Mouse (Mus musculus): ENCODE data around the gene Hist2h2aa1. TPM values are rescaled to one million over a fixed set of nuclear protein-coding genes. Genes with fewer than 3 reads are reported as not detected.
A peak's percentile ranks its signal among the peaks of the same experiment; 100 is the strongest.
"Not testable (repeated sequence)": the region's sequence is repeated elsewhere in the genome, so short reads cannot be mapped to it uniquely, and the experiment has no call there.

Gene Hist2h2aa1
- polyA plus RNA-seq, 1 experiment from 2014 or later, result 22.0 TPM

GRCm38 (mm10) chr3:96277800-96278624 lies 32.7 kb downstream of the Hist2h2aa1 start:
- DNase-seq (ENCODE audit: low spot score) (peak; percentile 97), ATAC-seq (ENCODE audit: low read depth) (peak; percentile 98)
- under 1% methylated on average over 49 of the region's 49 CpGs for WGBS
- Histone ChIP-seq H3K27me3 (replicated peaks; ENCODE audit: control insufficient read depth, insufficient read depth, low read length) (no peaks in the 10 kb centered on the region), H3K9me3 (ENCODE audit: control insufficient read depth, low read length) (no peaks in the 10 kb centered on the region), H3K36me3 (ENCODE audit: control insufficient read depth, insufficient read depth, low read length) (no peaks in the 10 kb centered on the region), H3K4me1 (ENCODE audit: control insufficient read depth, insufficient read depth, low read length) (0 out of 2 replicates have a peak, but pooled peaks cover 2% of the 10 kb centered on the region), H3K4me3 (ENCODE audit: low read depth, low read length) (peak overlapping the region; percentile 49), H3K9ac (ENCODE audit: low read depth, low read length) (peak overlapping the region; percentile 66), H3K27ac (replicated peaks; ENCODE audit: low read depth, low read length) (peak overlapping the region; percentile 83), H3K4me2 (ENCODE audit: low read depth, low read length) (peak overlapping the region; percentile 76)

GRCm38 (mm10) chr3:96280660-96281059 lies 35.4 kb downstream of the Hist2h2aa1 start:
- H3K27me3 ChIP-seq (replicated peaks; ENCODE audit: control insufficient read depth, insufficient read depth, low read length), result no peaks in the 10 kb centered on the region; the same call in none of the 2 replicates
- no peak overlapping the region for H3K4me2 ChIP-seq (ENCODE audit: low read depth, low read length)
- ATAC-seq (ENCODE audit: low read depth) (no peak), DNase-seq (ENCODE audit: low spot score) (no peak)
- WGBS, result 50% methylated on average over 6 of the region's 6 CpGs
- 0 out of 2 replicates have a peak, but pooled peaks cover 2% of the 10 kb centered on the region for H3K4me1 ChIP-seq (ENCODE audit: control insufficient read depth, insufficient read depth, low read length)
- H3K4me3 ChIP-seq (ENCODE audit: low read depth, low read length), result no peak overlapping the region
- no peaks in the 10 kb centered on the region for H3K36me3 ChIP-seq (ENCODE audit: control insufficient read depth, insufficient read depth, low read length)
- H3K27ac ChIP-seq (replicated peaks; ENCODE audit: low read depth, low read length), result no peak overlapping the region
- no peak overlapping the region for H3K9ac ChIP-seq (ENCODE audit: low read depth, low read length)
- H3K9me3 ChIP-seq (ENCODE audit: control insufficient read depth, low read length), result no peaks in the 10 kb centered on the region

- Histone ChIP-seq H3K27ac (replicated peaks; ENCODE audit: low read depth, low read length) (no peak overlapping the region), H3K4me2 (ENCODE audit: low read depth, low read length) (peak overlapping the region; percentile 2), H3K9ac (ENCODE audit: low read depth, low read length) (0 out of 2 replicates have a peak overlapping the region, but pooled peaks have one; percentile 5), H3K4me1 (ENCODE audit: control insufficient read depth, insufficient read depth, low read length) (no peaks in the 10 kb centered on the region), H3K27me3 (replicated peaks; ENCODE audit: control insufficient read depth, insufficient read depth, low read length) (no peaks in the 10 kb centered on the region; the same call in none of the 2 replicates), H3K9me3 (ENCODE audit: control insufficient read depth, low read length) (no peaks in the 10 kb centered on the region), H3K36me3 (ENCODE audit: control insufficient read depth, insufficient read depth, low read length) (no peaks in the 10 kb centered on the region), H3K4me3 (ENCODE audit: low read depth, low read length) (no peak overlapping the region)
- peak; percentile 77 for DNase-seq (ENCODE audit: low spot score)
- 12% methylated on average over 4 of the region's 4 CpGs for WGBS
- no peak for ATAC-seq (ENCODE audit: low read depth)
These were observed 39.2 kb downstream of the Hist2h2aa1 start for GRCm38 (mm10) chr3:96284457-96284856.

- not testable (repeated sequence) for H3K9ac ChIP-seq (ENCODE audit: low read depth, low read length); H3K27me3 ChIP-seq (replicated peaks; ENCODE audit: control insufficient read depth, insufficient read depth, low read length)
These were observed 42.0 kb downstream of the Hist2h2aa1 start for GRCm38 (mm10) chr3:96287334-96287733.

GRCm38 (mm10) chr3:96289201-96289600 lies 43.9 kb downstream of the Hist2h2aa1 start:
- no peak for DNase-seq (ENCODE audit: low spot score)
- WGBS, result 73% methylated on average over 3 of the region's 3 CpGs

More at GRCm38 (mm10) chr3:96287334-96287733, 42.0 kb downstream of the Hist2h2aa1 start:
- H3K27ac ChIP-seq (replicated peaks; ENCODE audit: low read depth, low read length); H3K4me3 ChIP-seq (ENCODE audit: low read depth, low read length); H3K9me3 ChIP-seq (ENCODE audit: control insufficient read depth, low read length); ATAC-seq (ENCODE audit: low read depth); H3K36me3 ChIP-seq (ENCODE audit: control insufficient read depth, insufficient read depth, low read length); H3K4me2 ChIP-seq (ENCODE audit: low read depth, low read length); H3K4me1 ChIP-seq (ENCODE audit: control insufficient read depth, insufficient read depth, low read length); DNase-seq (ENCODE audit: low spot score): not testable (repeated sequence)
- 86% methylated on average over 11 of the region's 11 CpGs for WGBS

GRCm38 (mm10) chr3:96290727-96291126 lies 45.4 kb downstream of the Hist2h2aa1 start:
- H3K4me2 ChIP-seq (ENCODE audit: low read depth, low read length); H3K36me3 ChIP-seq (ENCODE audit: control insufficient read depth, insufficient read depth, low read length): not testable (repeated sequence)

More at GRCm38 (mm10) chr3:96289201-96289600, 43.9 kb downstream of the Hist2h2aa1 start:
- no peaks in the 10 kb centered on the region; the same call in 1 of the 2 replicates for H3K27me3 ChIP-seq (replicated peaks; ENCODE audit: control insufficient read depth, insufficient read depth, low read length)
- H3K4me3 ChIP-seq (ENCODE audit: low read depth, low read length), result no peak overlapping the region
- H3K9ac ChIP-seq (ENCODE audit: low read depth, low read length), result no peak overlapping the region
- no peak overlapping the region for H3K4me2 ChIP-seq (ENCODE audit: low read depth, low read length)
- H3K36me3 ChIP-seq (ENCODE audit: control insufficient read depth, insufficient read depth, low read length), result no peaks in the 10 kb centered on the region
- H3K9me3 ChIP-seq (ENCODE audit: control insufficient read depth, low read length), result no peaks in the 10 kb centered on the region
- no peaks in the 10 kb centered on the region for H3K4me1 ChIP-seq (ENCODE audit: control insufficient read depth, insufficient read depth, low read length)
- no peak for ATAC-seq (ENCODE audit: low read depth)
- no peak overlapping the region for H3K27ac ChIP-seq (replicated peaks; ENCODE audit: low read depth, low read length)

GRCm38 (mm10) chr3:96292641-96293040 lies 47.3 kb downstream of the Hist2h2aa1 start:
- 47% methylated on average over 6 of the region's 6 CpGs for WGBS
- Histone ChIP-seq H3K27ac (replicated peaks; ENCODE audit: low read depth, low read length) (no peak overlapping the region), H3K27me3 (replicated peaks; ENCODE audit: control insufficient read depth, insufficient read depth, low read length) (no peaks in the 10 kb centered on the region), H3K4me1 (ENCODE audit: control insufficient read depth, insufficient read depth, low read length) (no peaks in the 10 kb centered on the region), H3K9ac (ENCODE audit: low read depth, low read length) (no peak overlapping the region), H3K9me3 (ENCODE audit: control insufficient read depth, low read length) (no peaks in the 10 kb centered on the region), H3K4me3 (ENCODE audit: low read depth, low read length) (no peak overlapping the region), H3K36me3 (ENCODE audit: control insufficient read depth, insufficient read depth, low read length) (no peaks in the 10 kb centered on the region), H3K4me2 (ENCODE audit: low read depth, low read length) (no peak overlapping the region)
- DNase-seq (ENCODE audit: low spot score) (no peak), ATAC-seq (ENCODE audit: low read depth) (no peak)

More at GRCm38 (mm10) chr3:96290727-96291126, 45.4 kb downstream of the Hist2h2aa1 start:
- H3K27me3 ChIP-seq (replicated peaks; ENCODE audit: control insufficient read depth, insufficient read depth, low read length); H3K4me3 ChIP-seq (ENCODE audit: low read depth, low read length); H3K27ac ChIP-seq (replicated peaks; ENCODE audit: low read depth, low read length); H3K9me3 ChIP-seq (ENCODE audit: control insufficient read depth, low read length); H3K9ac ChIP-seq (ENCODE audit: low read depth, low read length); H3K4me1 ChIP-seq (ENCODE audit: control insufficient read depth, insufficient read depth, low read length); ATAC-seq (ENCODE audit: low read depth); DNase-seq (ENCODE audit: low spot score): not testable (repeated sequence)
- 93% methylated on average over 3 of the region's 3 CpGs for WGBS

GRCm38 (mm10) chr3:96293368-96293767 lies 48.1 kb downstream of the Hist2h2aa1 start:
- Histone ChIP-seq H3K9me3 (ENCODE audit: control insufficient read depth, low read length) (no peaks in the 10 kb centered on the region), H3K4me3 (ENCODE audit: low read depth, low read length) (no peak overlapping the region), H3K4me2 (ENCODE audit: low read depth, low read length) (no peak overlapping the region), H3K27ac (replicated peaks; ENCODE audit: low read depth, low read length) (no peak overlapping the region), H3K27me3 (replicated peaks; ENCODE audit: control insufficient read depth, insufficient read depth, low read length) (no peaks in the 10 kb centered on the region), H3K4me1 (ENCODE audit: control insufficient read depth, insufficient read depth, low read length) (no peaks in the 10 kb centered on the region), H3K9ac (ENCODE audit: low read depth, low read length) (no peak overlapping the region), H3K36me3 (ENCODE audit: control insufficient read depth, insufficient read depth, low read length) (no peaks in the 10 kb centered on the region)
- ATAC-seq (ENCODE audit: low read depth) (no peak), DNase-seq (ENCODE audit: low spot score) (no peak)
- 44% methylated on average over 5 of the region's 5 CpGs for WGBS
